Mouse (Mus musculus) liver, postnatal 0 days (tissue): Measurements from ENCODE around the gene Olfr1337. TPM values are rescaled to one million over a fixed set of nuclear protein-coding genes. Genes with fewer than 3 reads are reported as not detected.
"Not testable (repeated sequence)": the region's sequence is repeated elsewhere in the genome, so short reads cannot be mapped to it uniquely, and the experiment has no call there.

Source experiments
- ATAC-seq: fragments of 200-750 bp; cut with Nextera tagmentation; 2 replicates; pipeline ENCODE4 v1.8.0; 2017; ENCODE audit warnings: mild to moderate bottlenecking, moderate library complexity
- DNase-seq: peaks from one replicate; pipeline ENCODE4 v3.0.0-alpha.2; 2016
- H3K27ac ChIP-seq: fragments of 300-500 bp; sonication (generic); 2 replicates; pipeline ENCODE4 v1.5.1; 2014; ENCODE audit warnings: antibody characterized with exemption, moderate library complexity, mild to moderate bottlenecking, low read depth
- H3K27me3 ChIP-seq: fragments of 300-500 bp; sonication (generic); 2 replicates; pipeline ENCODE4 v1.6.1; 2014; ENCODE audit warnings: low read length, control low read depth, mixed read lengths; ENCODE audit not compliant: insufficient read depth
- H3K36me3 ChIP-seq: fragments of 300-500 bp; sonication (generic); replicated peaks from 2 replicates; pipeline ENCODE4 v1.6.1; 2014; ENCODE audit warnings: mild to moderate bottlenecking, control low read depth, low read length, moderate library complexity, mixed read lengths; ENCODE audit not compliant: insufficient read depth
- H3K4me1 ChIP-seq: fragments of 300-500 bp; sonication (generic); 2 replicates; pipeline ENCODE4 v1.6.1; 2014; ENCODE audit warnings: antibody characterized with exemption, mild to moderate bottlenecking, control low read depth; ENCODE audit not compliant: insufficient read depth
- H3K4me2 ChIP-seq: fragments of 300-500 bp; sonication (generic); 2 replicates; pipeline ENCODE4 v1.6.1; 2014; ENCODE audit warnings: low read depth, mild to moderate bottlenecking, low read length, moderate library complexity, mixed read lengths
- H3K4me3 ChIP-seq: fragments of 300-500 bp; sonication (generic); 2 replicates; pipeline ENCODE4 v1.5.1; 2014; ENCODE audit warnings: low read depth, low read length
- H3K9ac ChIP-seq: fragments of 300-500 bp; sonication (generic); replicated peaks from 2 replicates; pipeline ENCODE4 v1.6.1; 2014; ENCODE audit warnings: mild to moderate bottlenecking, moderate library complexity
- H3K9me3 ChIP-seq: fragments of 300-500 bp; sonication (generic); 2 replicates; pipeline ENCODE4 v1.6.1; 2016; ENCODE audit warnings: mild to moderate bottlenecking, control low read depth, low read length, mixed read lengths
- CTCF ChIP-seq: sonication (generic); IDR thresholded peaks from 2 replicates; pipeline ENCODE4 v1.5.1; 2016; ENCODE audit warnings: antibody characterized with exemption, low read depth
- EP300 ChIP-seq: IDR thresholded peaks from 2 replicates; pipeline ENCODE4 v1.6.1; 2016; ENCODE audit warnings: antibody characterized with exemption, low read depth, mild to moderate bottlenecking
- WGBS: fragments of 180-500 bp; shearing (Covaris S2); extraction: QIAGEN DNeasy Blood & Tissue Kit; methylation state at CpG from one replicate; pipeline ENCODE4 v1.1.7; 2014; ENCODE audit not compliant: insufficient replicate concordance; 5-methylcytosine and 5-hydroxymethylcytosine counted together
- polyA plus RNA-seq: library from polyadenylated mRNA; unstranded; fragments of >200 nt; fragmentation: Nextera tagmentation; extraction: Ambion mirVana; gene quantifications from 2 replicates; pipeline ENCODE4 v1.2.1, GENCODE M21; 2015

Gene Olfr1337
- polyA plus RNA-seq, result not detected in 2 replicates

GRCm38 (mm10) chr4:118782486-118782885, at the start of gene Olfr1337:
TSS of gene Olfr1337 (minus strand) at chr4:118782586.
- H3K27ac ChIP-seq, result no peak within 1 kb of the TSS
- no peaks in the 10 kb centered on the region for H3K36me3 ChIP-seq
- H3K9me3 ChIP-seq, result no peaks in the 10 kb centered on the region
- TF ChIP-seq EP300, result no peak
- TF ChIP-seq CTCF, result no peak
- DNase-seq, result no peak
- 65% methylated on average over 2 of the region's 2 CpGs for WGBS
- no peak within 1 kb of the TSS for H3K4me3 ChIP-seq
- H3K9ac ChIP-seq, result no peak within 1 kb of the TSS
- H3K4me1 ChIP-seq, result no peaks in the 10 kb centered on the region
- H3K4me2 ChIP-seq, result no peak within 1 kb of the TSS
- H3K27me3 ChIP-seq, result no peaks in the 10 kb centered on the region
- ATAC-seq, result no peak

- Histone ChIP-seq H3K9me3 (no peaks in the 10 kb centered on the region), H3K27me3 (no peaks in the 10 kb centered on the region), H3K4me1 (no peaks in the 10 kb centered on the region), H3K36me3 (no peaks in the 10 kb centered on the region), H3K4me3 (no peak overlapping the region), H3K27ac (no peak overlapping the region), H3K9ac (no peak overlapping the region), H3K4me2 (no peak overlapping the region)
- no peak for DNase-seq
- no peak for ATAC-seq
- 75% methylated on average over 1 of the region's 1 CpGs for WGBS
- TF ChIP-seq EP300 (no peak), CTCF (no peak)
Observed at GRCm38 (mm10) chr4:118818921-118819320, 36.5 kb upstream of the Olfr1337 start.

- DNase-seq (no peak), ATAC-seq (no peak)
- no peak within 1 kb of the TSS for H3K4me2 ChIP-seq
- H3K4me1 ChIP-seq, result no peaks in the 10 kb centered on the region
- TF ChIP-seq CTCF (no peak), EP300 (no peak)
- H3K4me3 ChIP-seq, result no peak within 1 kb of the TSS
- H3K36me3 ChIP-seq, result no peaks in the 10 kb centered on the region
- H3K27ac ChIP-seq, result no peak within 1 kb of the TSS
- no peaks in the 10 kb centered on the region for H3K27me3 ChIP-seq
- no peaks in the 10 kb centered on the region for H3K9me3 ChIP-seq
- H3K9ac ChIP-seq, result no peak within 1 kb of the TSS
- 79% methylated on average over 4 of the region's 4 CpGs for WGBS
Observed at GRCm38 (mm10) chr4:118809844-118810243, 27.5 kb upstream of the Olfr1337 start, which contains the start of gene Olfr1335. TSS of gene Olfr1335 (minus strand) at chr4:118809944.

GRCm38 (mm10) chr4:118792796-118793195, 10.4 kb upstream of the Olfr1337 start:
- not testable (repeated sequence) for H3K27me3 ChIP-seq, H3K9me3 ChIP-seq, H3K27ac ChIP-seq, H3K4me2 ChIP-seq, H3K4me3 ChIP-seq, ATAC-seq, H3K36me3 ChIP-seq, H3K4me1 ChIP-seq, H3K9ac ChIP-seq, DNase-seq

- no peak within 1 kb of the TSS for H3K9ac ChIP-seq
- TF ChIP-seq CTCF, result no peak
- TF ChIP-seq EP300, result no peak
- no peaks in the 10 kb centered on the region for H3K9me3 ChIP-seq
- no peaks in the 10 kb centered on the region for H3K27me3 ChIP-seq
- H3K4me2 ChIP-seq, result no peak within 1 kb of the TSS
- ATAC-seq (no peak), DNase-seq (no peak)
- no peak within 1 kb of the TSS for H3K27ac ChIP-seq
- WGBS, result 72% methylated on average over 1 of the region's 1 CpGs
- no peaks in the 10 kb centered on the region for H3K36me3 ChIP-seq
- no peaks in the 10 kb centered on the region for H3K4me1 ChIP-seq
- no peak within 1 kb of the TSS for H3K4me3 ChIP-seq
Observed at GRCm38 (mm10) chr4:118758637-118759036, 23.7 kb downstream of the Olfr1337 start, which contains the start of gene Olfr1338. TSS of gene Olfr1338 (minus strand) at chr4:118758737.

- WGBS, result 15% methylated on average over 16 of the region's 16 CpGs
- DNase-seq, result no peak
- no peak overlapping the region for H3K4me2 ChIP-seq
Observed at GRCm38 (mm10) chr4:118741881-118742280, 40.5 kb downstream of the Olfr1337 start.

More at GRCm38 (mm10) chr4:118741881-118742280, 40.5 kb downstream of the Olfr1337 start:
- H3K4me1 ChIP-seq, result no peaks in the 10 kb centered on the region
- no peak for TF ChIP-seq EP300
- no peak for TF ChIP-seq CTCF
- H3K27me3 ChIP-seq, result peaks cover 14% of the 10 kb centered on the region; the same call in 1 of the 2 replicates
- no peaks in the 10 kb centered on the region for H3K36me3 ChIP-seq
- no peak overlapping the region for H3K4me3 ChIP-seq
- H3K9ac ChIP-seq, result no peak overlapping the region
- H3K27ac ChIP-seq, result no peak overlapping the region
- ATAC-seq, result no peak
- H3K9me3 ChIP-seq, result no peaks in the 10 kb centered on the region
